Mouse (Mus musculus): ENCODE measurements around the gene Lhpp.

DNA sequence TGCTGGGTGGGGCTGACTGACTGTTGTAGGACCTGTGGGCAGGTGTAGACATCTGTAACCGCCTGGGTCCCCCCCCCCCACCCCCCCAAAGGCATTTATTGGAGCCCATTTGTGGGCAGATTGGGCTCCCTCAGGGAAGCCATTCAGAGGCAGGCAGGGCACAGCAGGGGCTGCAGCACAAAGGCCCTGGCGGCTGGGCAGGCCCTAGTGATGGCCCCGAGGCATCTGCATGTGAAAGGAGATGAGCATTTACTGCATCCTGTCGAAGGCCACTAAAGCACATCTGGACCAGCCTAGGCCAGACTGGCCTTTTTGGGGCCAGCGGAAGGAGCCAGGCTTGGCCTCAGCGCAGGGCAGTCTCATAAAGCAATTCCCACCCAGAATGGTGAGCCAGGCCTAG lies 6.0 kb downstream of the Lhpp start:
- TF ChIP-seq CTCF (IDR thresholded peaks at IDR 0.05; ENCODE audit: borderline replicate concordance, insufficient read depth, low read length), result no peak
- TF ChIP-seq POLR2A (IDR thresholded peaks at IDR 0.05; ENCODE audit: low read depth, low read length), result no peak
